Mouse (Mus musculus): ENCODE data around the gene Tmem242. TPM values are rescaled to one million over a fixed set of nuclear protein-coding genes. Genes with fewer than 3 reads are reported as not detected.

Tmem242 gene
- total RNA-seq, 2 experiments from 2014 or later = 77.4 to 80.8 TPM

- no peak for DNase-seq (ENCODE audit: low spot score in 2 of 2)
These were observed 54.4 kb downstream of the Tmem242 start for GRCm38 (mm10) chr17:5385694-5386093.

- DNase-seq (ENCODE audit: low spot score in 2 of 2) = no peak
These were observed 62.1 kb downstream of the Tmem242 start for GRCm38 (mm10) chr17:5377930-5378310.

GRCm38 (mm10) chr17:5377151-5377929 is 62.7 kb downstream of the Tmem242 start:
- peak; percentile 61 to 79 for DNase-seq (ENCODE audit: low spot score in 2 of 2)

GRCm38 (mm10) chr17:5372951-5373350 is 67.1 kb downstream of the Tmem242 start:
- no peak for DNase-seq (ENCODE audit: low spot score in 2 of 2)

GRCm38 (mm10) chr17:5371521-5371920 is 68.5 kb downstream of the Tmem242 start:
- DNase-seq (ENCODE audit: low spot score in 2 of 2) = no peak

GRCm38 (mm10) chr17:5371032-5371431 is 69.0 kb downstream of the Tmem242 start:
- DNase-seq (ENCODE audit: low spot score in 2 of 2) = no peak

GRCm38 (mm10) chr17:5365992-5366398 is 74.1 kb downstream of the Tmem242 start:
- no peak for DNase-seq (ENCODE audit: low spot score in 2 of 2)

Small RNA genes within 50 kb of the gene (microRNA-seq; reads per million reads assigned to microRNA genes)
- 0 reads per million in 2 experiments for gene Gm22475

Other genes starting within 250 kb of the Tmem242 start
- 1 to 10 TPM in 1 of 2 experiments, under 1 TPM in 1; 0.94 to 1.2 TPM for gene Ldhal6b, start 21.5 kb downstream of the Tmem242 start, total RNA-seq (2021)
- 10 to 100 TPM; 44.7 to 49.7 TPM for gene Zdhhc14, start 52.3 kb upstream of the Tmem242 start, total RNA-seq (2021)